Mouse (Mus musculus): Measurements from ENCODE around the gene Cd24a. TPM values are rescaled to one million over a fixed set of nuclear protein-coding genes. Genes with fewer than 3 reads are reported as not detected.

Cd24a gene
- total and polyA plus RNA-seq, 2 experiments from 2014 or later, result 326 to 609 TPM

DNA sequence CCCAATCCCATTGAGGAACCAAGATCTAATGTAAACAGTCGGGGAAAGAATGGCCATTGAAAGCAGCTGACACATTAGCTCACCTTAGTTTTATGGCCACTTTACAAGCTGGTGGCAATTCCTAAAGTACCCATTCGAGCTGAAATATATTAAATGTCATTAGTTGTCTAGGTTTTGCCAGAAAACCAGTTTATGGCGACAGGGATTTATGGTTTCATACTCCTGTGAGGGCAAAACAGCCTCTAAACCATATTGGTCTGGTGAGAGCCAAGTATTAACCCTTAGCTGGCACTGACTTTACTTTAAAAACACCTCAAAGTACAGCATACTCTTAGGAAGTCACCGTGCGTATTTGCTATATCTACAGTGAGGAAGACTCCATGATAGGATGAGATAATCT, 46.3 kb downstream of the Cd24a start:
- ATAC-seq (ENCODE audit: low FRiP score), result no peak
- Histone ChIP-seq H3K4me2 (ENCODE audit: low read depth, low read length, poor library complexity, severe bottlenecking) (no peak overlapping the region), H3K4me1 (ENCODE audit: insufficient read depth, low read length) (0 out of 2 replicates have a peak, but pooled peaks cover 2% of the 10 kb centered on the region), H3K36me3 (ENCODE audit: insufficient read depth, low read length) (no peaks in the 10 kb centered on the region), H3K9me3 (ENCODE audit: low read length) (no peaks in the 10 kb centered on the region), H3K4me3 (ENCODE audit: low read depth, low read length) (no peak overlapping the region), H3K27me3 (ENCODE audit: insufficient read depth, low read length) (no peaks in the 10 kb centered on the region), H3K9ac (replicated peaks; ENCODE audit: low read length, poor library complexity, severe bottlenecking) (no peak overlapping the region), H3K27ac (ENCODE audit: low read depth, low read length) (no peak overlapping the region)
- no peak for TF ChIP-seq CTCF (IDR thresholded peaks at IDR 0.05)
- no peak for DNase-seq (ENCODE audit: low spot score)
- WGBS, result 85% methylated on average over 5 of the region's 5 CpGs

GRCm38 (mm10) chr10:43624791-43625398, 46.8 kb downstream of the Cd24a start:
- no peaks in the 10 kb centered on the region for H3K27me3 ChIP-seq (ENCODE audit: insufficient read depth, low read length)
- DNase-seq (ENCODE audit: low spot score), result peak; percentile 47
- peak overlapping the region; percentile 32; the same call in 1 of the 2 replicates for H3K27ac ChIP-seq (ENCODE audit: low read depth, low read length)

DNA sequence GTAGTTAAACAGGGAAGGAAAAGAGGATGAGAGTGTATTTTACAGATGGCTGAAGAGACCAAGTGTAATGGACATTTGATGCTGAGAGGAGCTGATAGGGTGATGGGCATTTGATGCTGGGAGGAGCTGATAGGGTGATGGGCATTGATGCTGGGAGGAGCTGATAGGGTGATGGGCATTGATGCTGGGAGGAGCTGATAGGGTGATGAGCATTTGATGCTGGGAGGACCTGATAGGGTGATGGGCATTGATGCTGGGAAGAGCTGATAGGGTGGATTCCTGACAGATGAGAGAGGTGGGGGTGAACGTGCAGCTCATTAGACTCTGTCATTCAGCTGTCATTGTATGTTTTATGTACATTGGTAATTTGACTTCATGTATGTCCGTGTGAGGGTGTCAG, 47.5 kb downstream of the Cd24a start:
- no peak overlapping the region for H3K4me2 ChIP-seq (ENCODE audit: low read depth, low read length, poor library complexity, severe bottlenecking)
- ATAC-seq (ENCODE audit: low FRiP score) (peak; percentile 36; the same call in 1 of the 2 replicates), DNase-seq (ENCODE audit: low spot score) (no peak)
- H3K4me1 ChIP-seq (ENCODE audit: insufficient read depth, low read length), result no peaks in the 10 kb centered on the region
- H3K36me3 ChIP-seq (ENCODE audit: insufficient read depth, low read length), result no peaks in the 10 kb centered on the region
- peak overlapping the region; percentile 32; the same call in 1 of the 2 replicates for H3K27ac ChIP-seq (ENCODE audit: low read depth, low read length)
- no peak overlapping the region for H3K4me3 ChIP-seq (ENCODE audit: low read depth, low read length)
- H3K9me3 ChIP-seq (ENCODE audit: low read length), result no peaks in the 10 kb centered on the region
- no peak for TF ChIP-seq CTCF (IDR thresholded peaks at IDR 0.05)
- no peak overlapping the region for H3K9ac ChIP-seq (replicated peaks; ENCODE audit: low read length, poor library complexity, severe bottlenecking)
- H3K27me3 ChIP-seq (ENCODE audit: insufficient read depth, low read length), result no peaks in the 10 kb centered on the region
- 64% methylated on average over 2 of the region's 2 CpGs for WGBS

More at GRCm38 (mm10) chr10:43624791-43625398, 46.8 kb downstream of the Cd24a start:
- no peak overlapping the region for H3K4me2 ChIP-seq (ENCODE audit: low read depth, low read length, poor library complexity, severe bottlenecking)
- no peaks in the 10 kb centered on the region for H3K36me3 ChIP-seq (ENCODE audit: insufficient read depth, low read length)
- no peak for ATAC-seq (ENCODE audit: low FRiP score)
- no peaks in the 10 kb centered on the region for H3K9me3 ChIP-seq (ENCODE audit: low read length)
- H3K4me3 ChIP-seq (ENCODE audit: low read depth, low read length), result no peak overlapping the region
- WGBS, result 38% methylated on average over 2 of the region's 2 CpGs
- TF ChIP-seq CTCF (IDR thresholded peaks at IDR 0.05), result no peak
- no peak overlapping the region for H3K9ac ChIP-seq (replicated peaks; ENCODE audit: low read length, poor library complexity, severe bottlenecking)
- H3K4me1 ChIP-seq (ENCODE audit: insufficient read depth, low read length), result 0 out of 2 replicates have a peak, but pooled peaks cover 2% of the 10 kb centered on the region

- H3K9me3 ChIP-seq (ENCODE audit: low read length), result no peaks in the 10 kb centered on the region
- no peak for TF ChIP-seq CTCF (IDR thresholded peaks at IDR 0.05)
- no peak overlapping the region for H3K4me3 ChIP-seq (ENCODE audit: low read depth, low read length)
- DNase-seq (ENCODE audit: low spot score) (no peak), ATAC-seq (ENCODE audit: low FRiP score) (no peak)
- H3K27me3 ChIP-seq (ENCODE audit: insufficient read depth, low read length), result no peaks in the 10 kb centered on the region
- no peaks in the 10 kb centered on the region for H3K4me1 ChIP-seq (ENCODE audit: insufficient read depth, low read length)
- H3K9ac ChIP-seq (replicated peaks; ENCODE audit: low read length, poor library complexity, severe bottlenecking), result no peak overlapping the region
- no peak overlapping the region for H3K4me2 ChIP-seq (ENCODE audit: low read depth, low read length, poor library complexity, severe bottlenecking)
- no peak overlapping the region for H3K27ac ChIP-seq (ENCODE audit: low read depth, low read length)
- no peaks in the 10 kb centered on the region for H3K36me3 ChIP-seq (ENCODE audit: insufficient read depth, low read length)
- WGBS, result 75% methylated on average over 5 of the region's 5 CpGs
Measured at GRCm38 (mm10) chr10:43629216-43629615, 51.1 kb downstream of the Cd24a start.

DNA sequence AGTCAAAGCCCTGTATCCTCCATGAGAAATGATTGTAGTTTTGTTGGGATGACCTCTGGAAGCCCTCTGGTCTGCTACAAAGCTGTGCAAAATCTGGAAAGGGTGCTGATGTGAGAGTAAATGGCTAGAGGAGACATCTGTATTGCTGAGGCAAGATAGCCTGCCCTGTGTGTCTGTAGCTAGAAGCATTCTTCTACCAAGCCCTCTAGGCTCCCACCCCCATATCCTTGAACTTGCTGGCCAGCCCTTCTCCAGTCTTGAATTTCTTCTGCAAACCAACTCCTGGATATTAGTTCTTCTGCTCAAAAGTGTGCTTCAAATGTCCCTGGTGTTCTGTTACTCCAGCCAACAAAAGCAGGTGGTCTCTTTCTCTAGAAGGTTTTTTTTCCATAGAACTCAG, 51.8 kb downstream of the Cd24a start:
- no peak for DNase-seq (ENCODE audit: low spot score)
- no peak for ATAC-seq (ENCODE audit: low FRiP score)
- H3K9me3 ChIP-seq (ENCODE audit: low read length), result no peaks in the 10 kb centered on the region
- no peak overlapping the region for H3K9ac ChIP-seq (replicated peaks; ENCODE audit: low read length, poor library complexity, severe bottlenecking)
- H3K4me3 ChIP-seq (ENCODE audit: low read depth, low read length), result no peak overlapping the region
- no peak overlapping the region for H3K4me2 ChIP-seq (ENCODE audit: low read depth, low read length, poor library complexity, severe bottlenecking)
- no peak for TF ChIP-seq CTCF (IDR thresholded peaks at IDR 0.05)
- no peak overlapping the region for H3K27ac ChIP-seq (ENCODE audit: low read depth, low read length)
- no peaks in the 10 kb centered on the region for H3K4me1 ChIP-seq (ENCODE audit: insufficient read depth, low read length)
- no peaks in the 10 kb centered on the region for H3K36me3 ChIP-seq (ENCODE audit: insufficient read depth, low read length)
- no peaks in the 10 kb centered on the region for H3K27me3 ChIP-seq (ENCODE audit: insufficient read depth, low read length)

GRCm38 (mm10) chr10:43630634-43631033, 52.5 kb downstream of the Cd24a start:
- Histone ChIP-seq H3K4me3 (ENCODE audit: low read depth, low read length) (no peak overlapping the region), H3K27me3 (ENCODE audit: insufficient read depth, low read length) (no peaks in the 10 kb centered on the region), H3K9me3 (ENCODE audit: low read length) (no peaks in the 10 kb centered on the region), H3K36me3 (ENCODE audit: insufficient read depth, low read length) (no peaks in the 10 kb centered on the region), H3K9ac (replicated peaks; ENCODE audit: low read length, poor library complexity, severe bottlenecking) (no peak overlapping the region), H3K4me2 (ENCODE audit: low read depth, low read length, poor library complexity, severe bottlenecking) (no peak overlapping the region), H3K4me1 (ENCODE audit: insufficient read depth, low read length) (no peaks in the 10 kb centered on the region), H3K27ac (ENCODE audit: low read depth, low read length) (no peak overlapping the region)
- 73% methylated on average over 4 of the region's 4 CpGs for WGBS
- no peak for DNase-seq (ENCODE audit: low spot score)
- no peak for TF ChIP-seq CTCF (IDR thresholded peaks at IDR 0.05)
- no peak for ATAC-seq (ENCODE audit: low FRiP score)

All from midbrain, postnatal 0 days (tissue).